Mouse (Mus musculus): ENCODE measurements around the gene Pcca.

Pcca gene

GRCm38 (mm10) chr14:122836221-122836620 is 302.1 kb downstream of the Pcca start:
- DNase-seq (ENCODE audit: low spot score) = no peak

DNA sequence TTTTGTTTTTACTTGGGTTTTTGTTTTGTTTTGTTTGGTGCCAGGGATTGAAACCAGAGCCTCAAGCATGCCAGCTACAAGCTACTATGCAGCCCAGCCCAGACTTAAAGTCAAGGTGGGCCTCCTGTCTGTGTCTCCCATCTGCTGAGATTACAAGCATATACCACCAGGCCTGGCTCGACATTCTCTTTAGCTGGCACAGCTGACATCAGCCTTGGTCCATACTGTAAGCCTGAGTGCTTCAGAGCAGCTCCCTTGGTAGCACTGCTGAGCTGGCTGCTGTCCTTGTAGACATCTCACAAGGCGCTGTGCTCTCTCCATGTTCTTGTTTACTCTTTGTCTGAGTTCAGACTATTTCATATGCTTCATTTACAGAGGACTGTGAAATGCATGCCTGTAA is 302.9 kb downstream of the Pcca start:
- DNase-seq (ENCODE audit: low spot score) = no peak

DNA sequence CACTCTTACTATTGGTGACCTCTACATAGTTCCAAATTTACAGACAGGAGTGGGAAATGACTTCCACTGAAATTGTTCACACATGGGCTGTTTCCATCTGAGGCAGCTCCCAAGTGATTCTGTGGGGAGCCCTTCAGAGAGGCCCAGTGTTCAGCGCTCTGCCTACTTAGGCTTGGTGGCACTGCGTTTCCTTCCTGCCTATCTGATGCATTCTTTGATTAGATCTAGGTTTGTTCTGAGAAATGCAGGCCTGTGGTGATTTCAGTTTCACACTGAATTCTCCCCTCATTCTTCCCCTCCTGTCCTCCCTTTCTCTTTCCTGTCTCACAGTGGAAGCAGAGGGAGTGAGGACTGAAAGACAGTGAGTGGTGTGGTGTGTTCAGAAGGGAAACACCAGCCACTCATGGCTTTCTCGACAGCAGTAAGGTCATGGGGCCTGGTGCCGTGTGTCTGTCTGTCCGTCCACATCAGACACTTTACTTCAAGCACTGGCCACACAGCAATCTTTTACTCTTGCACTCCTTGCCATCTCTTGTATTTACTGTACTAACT is 318.5 kb downstream of the Pcca start:
- no peak for DNase-seq (ENCODE audit: low spot score)

- no peak for DNase-seq (ENCODE audit: low spot score)
These were observed 325.7 kb downstream of the Pcca start for GRCm38 (mm10) chr14:122859792-122860191.

- DNase-seq (ENCODE audit: low spot score) = no peak
These were observed 328.5 kb downstream of the Pcca start for GRCm38 (mm10) chr14:122862623-122863022.

GRCm38 (mm10) chr14:122865462-122866129 is 331.5 kb downstream of the Pcca start:
- DNase-seq (ENCODE audit: low spot score) = no peak

DNA sequence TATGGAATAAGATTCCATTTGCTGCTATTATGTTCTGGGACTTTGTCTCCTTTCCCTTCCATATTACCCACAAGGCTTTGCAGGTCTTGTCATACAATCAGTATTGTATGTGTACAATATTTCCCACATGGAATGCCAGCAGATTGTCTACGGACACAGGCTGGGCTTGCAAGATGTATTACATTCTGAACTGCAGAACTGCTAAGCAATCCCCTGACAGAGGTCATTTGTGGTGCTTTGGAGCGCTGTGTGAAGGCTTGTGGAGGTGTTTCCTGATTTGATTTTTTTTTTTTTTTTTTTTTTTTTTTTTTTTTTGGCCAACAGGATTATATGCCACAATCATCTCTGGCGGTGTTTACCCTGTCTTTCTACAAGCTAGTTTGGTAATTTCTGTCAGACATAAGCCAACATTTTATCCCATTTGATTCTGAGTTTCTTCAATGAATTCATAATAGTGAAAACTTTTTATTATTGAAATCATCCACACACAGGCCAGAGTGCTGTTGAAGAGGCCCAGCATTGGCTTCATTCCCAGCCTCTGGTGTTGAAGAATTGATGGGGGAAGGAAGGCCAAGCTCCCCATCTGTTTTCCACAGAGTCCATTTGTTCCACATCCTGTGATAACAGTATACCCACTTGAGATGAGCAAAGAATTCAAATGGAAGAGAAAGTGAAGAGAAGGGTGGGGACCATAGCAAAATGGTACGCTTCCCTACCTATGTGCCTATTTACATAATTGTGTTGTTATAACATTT is 333.6 kb downstream of the Pcca start:
- no peak for DNase-seq (ENCODE audit: low spot score)

DNA sequence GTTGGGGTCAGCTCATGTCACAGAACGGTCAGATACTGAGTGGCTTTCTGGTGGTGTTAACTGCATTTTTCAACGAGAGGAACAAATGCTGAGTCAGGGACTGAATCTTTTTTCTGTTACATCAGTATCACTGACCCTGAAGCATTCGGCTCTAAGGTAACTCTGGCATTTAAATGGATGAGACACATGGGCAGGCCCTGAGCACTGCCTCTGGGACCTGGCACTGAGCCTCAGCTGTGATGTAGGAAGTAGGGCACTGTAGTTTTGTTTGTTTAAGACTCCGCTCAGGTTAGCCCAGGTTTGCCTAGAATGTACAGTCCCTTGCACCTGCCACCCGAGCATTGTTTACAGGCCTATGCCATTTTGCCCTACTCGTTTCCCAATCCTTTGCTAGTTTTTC is 335.7 kb downstream of the Pcca start:
- DNase-seq (ENCODE audit: low spot score) = no peak

- no peak for DNase-seq (ENCODE audit: low spot score)
These were observed 337.9 kb downstream of the Pcca start for GRCm38 (mm10) chr14:122871841-122872580.

DNA sequence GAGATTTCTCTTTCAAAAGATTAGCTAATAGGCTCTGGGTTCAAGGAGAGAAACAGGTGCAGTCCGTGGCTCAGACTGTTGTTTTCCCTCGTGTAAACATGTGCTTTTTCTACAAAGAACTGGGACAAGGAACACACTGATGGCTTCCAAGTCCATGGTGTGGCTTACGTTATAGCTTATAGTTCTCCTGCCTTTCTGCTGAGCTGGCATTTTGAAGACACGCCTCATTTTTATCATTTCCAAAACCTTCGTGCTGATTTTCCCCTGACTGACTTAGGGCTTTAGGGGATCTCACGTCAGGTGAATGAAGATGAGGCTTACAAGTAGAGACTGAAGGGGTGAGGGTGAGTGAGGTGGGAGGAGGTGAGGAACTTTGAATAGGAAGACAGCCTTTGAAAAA is 338.5 kb downstream of the Pcca start:
- DNase-seq (ENCODE audit: low spot score) = no peak

DNA sequence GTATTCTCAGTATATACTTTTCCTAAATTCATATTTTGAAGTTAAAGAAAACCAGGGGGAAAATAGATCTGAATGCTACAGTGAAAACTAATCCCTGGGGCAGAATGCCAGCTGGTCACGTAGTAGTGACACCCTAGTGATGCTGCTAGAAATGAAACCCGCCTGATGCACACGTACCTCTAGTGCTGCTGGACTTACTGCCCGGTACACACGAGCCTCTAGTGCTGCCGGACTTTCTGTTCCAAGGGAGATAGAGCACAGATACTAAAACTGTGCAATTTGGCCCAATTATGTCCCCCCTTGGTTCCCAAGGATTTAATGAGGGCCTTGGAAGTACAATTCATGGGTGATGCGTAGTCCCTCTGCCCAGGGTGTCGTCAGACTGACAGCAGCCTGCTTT is 340.9 kb downstream of the Pcca start:
- no peak for DNase-seq (ENCODE audit: low spot score)

DNA sequence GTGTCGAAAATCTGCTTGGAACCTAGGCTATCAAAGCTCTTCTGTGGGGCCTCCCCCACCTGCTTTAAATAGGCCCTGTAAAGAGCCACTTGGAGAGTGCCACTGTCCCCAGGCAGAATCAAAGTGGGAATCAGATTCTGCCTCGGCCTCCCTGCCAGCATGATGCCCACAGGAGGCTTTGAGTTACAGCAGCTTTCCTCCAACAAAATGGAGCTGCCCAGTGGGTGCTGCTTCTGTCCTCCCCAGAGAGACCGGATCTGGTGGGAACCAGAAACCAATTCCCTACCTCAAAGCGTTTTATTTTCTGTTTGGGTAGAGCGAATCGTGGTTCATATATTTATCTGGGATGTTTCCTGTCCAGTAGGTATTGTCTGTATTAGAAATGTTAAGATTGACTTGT is 341.5 kb downstream of the Pcca start:
- DNase-seq (ENCODE audit: low spot score) = no peak

GRCm38 (mm10) chr14:122876163-122876562 is 342.0 kb downstream of the Pcca start:
- DNase-seq (ENCODE audit: low spot score) = peak; percentile 88

DNA sequence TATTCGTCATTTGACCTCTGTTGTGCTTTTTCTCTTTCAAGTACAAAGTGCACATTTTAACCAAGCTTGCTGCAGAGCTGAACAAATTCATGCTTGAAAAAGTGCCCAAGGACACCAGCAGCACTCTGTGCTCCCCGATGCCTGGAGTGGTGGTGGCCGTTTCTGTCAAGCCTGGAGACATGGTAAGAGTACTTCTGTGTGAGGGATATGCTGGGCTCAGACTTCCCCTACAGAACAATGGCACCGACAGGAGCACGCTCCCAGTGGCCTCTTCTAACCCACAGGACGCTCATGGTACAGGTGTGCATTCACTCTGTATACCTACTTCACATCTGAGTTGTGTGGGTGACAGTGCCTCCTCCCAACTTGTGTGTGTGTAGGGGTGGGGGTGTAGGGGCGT is 342.6 kb downstream of the Pcca start:
- DNase-seq (ENCODE audit: low spot score) = no peak

GRCm38 (mm10) chr14:122877787-122878186 is 343.7 kb downstream of the Pcca start:
- no peak for DNase-seq (ENCODE audit: low spot score)

DNA sequence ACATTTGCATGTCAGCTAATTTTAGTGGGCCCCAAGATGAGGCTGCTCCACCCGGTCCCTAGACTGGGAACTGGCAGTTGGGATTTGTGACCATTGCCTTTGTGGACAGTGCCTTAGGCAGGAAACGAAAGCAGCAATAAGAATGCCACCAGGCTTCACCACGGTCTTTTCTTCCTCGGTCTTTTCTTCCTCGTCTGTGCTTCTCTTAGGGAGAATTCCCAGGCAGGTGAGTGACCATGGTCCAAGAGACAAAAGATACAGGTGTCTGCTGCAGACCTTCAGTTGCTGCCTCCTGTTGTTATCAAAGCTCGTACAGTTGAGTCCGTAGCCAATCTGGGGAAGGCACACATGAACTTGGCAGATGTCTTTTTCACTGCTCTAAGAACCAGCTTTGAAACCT is 346.2 kb downstream of the Pcca start:
- no peak for DNase-seq (ENCODE audit: low spot score)

DNA sequence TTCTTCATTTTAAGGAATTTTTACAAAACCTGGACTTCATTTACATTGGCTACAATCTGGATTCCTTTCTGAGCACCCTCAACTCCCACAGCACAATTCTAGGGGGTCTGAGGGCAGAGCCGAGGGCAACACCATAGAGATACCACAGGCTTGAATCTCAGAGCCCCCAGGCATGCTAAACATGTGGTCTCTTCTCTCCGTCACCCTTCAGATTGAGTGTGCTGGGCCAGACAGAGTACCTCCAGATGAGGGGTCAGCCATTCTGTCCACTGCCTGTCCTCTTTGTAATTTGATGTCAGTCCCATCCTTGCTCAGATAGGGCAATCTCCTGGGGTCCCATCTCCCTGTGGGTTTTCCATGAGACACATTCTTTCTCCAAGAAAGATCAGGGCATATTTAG is 347.6 kb downstream of the Pcca start:
- DNase-seq (ENCODE audit: low spot score) = no peak

DNA sequence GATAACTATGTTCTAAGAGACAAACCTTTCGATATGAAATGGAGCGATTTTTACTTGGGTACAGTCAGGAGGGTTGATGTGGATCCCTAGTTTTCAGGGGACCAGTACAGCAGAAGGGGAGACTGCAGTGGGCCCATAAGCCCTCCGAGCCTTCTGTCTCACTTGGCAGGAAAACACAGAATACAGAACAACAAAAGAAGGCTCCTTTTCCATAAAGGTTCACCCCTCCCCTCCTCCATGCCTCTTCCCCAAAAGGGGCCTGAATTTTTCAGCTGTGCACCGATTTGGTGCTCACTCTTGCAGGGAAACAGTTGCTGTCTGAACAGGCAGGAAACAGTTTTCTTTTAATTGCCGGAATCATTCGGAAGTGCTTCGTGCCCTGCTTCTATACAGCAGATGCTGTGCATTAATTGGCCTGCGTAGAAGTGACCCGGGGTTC is 348.1 kb downstream of the Pcca start:
- DNase-seq (ENCODE audit: low spot score) = no peak

GRCm38 (mm10) chr14:122882795-122883409 is 348.8 kb downstream of the Pcca start:
- no peak for DNase-seq (ENCODE audit: low spot score)

- no peak for DNase-seq (ENCODE audit: low spot score)
These were observed 349.3 kb downstream of the Pcca start for GRCm38 (mm10) chr14:122883410-122883806.

DNA sequence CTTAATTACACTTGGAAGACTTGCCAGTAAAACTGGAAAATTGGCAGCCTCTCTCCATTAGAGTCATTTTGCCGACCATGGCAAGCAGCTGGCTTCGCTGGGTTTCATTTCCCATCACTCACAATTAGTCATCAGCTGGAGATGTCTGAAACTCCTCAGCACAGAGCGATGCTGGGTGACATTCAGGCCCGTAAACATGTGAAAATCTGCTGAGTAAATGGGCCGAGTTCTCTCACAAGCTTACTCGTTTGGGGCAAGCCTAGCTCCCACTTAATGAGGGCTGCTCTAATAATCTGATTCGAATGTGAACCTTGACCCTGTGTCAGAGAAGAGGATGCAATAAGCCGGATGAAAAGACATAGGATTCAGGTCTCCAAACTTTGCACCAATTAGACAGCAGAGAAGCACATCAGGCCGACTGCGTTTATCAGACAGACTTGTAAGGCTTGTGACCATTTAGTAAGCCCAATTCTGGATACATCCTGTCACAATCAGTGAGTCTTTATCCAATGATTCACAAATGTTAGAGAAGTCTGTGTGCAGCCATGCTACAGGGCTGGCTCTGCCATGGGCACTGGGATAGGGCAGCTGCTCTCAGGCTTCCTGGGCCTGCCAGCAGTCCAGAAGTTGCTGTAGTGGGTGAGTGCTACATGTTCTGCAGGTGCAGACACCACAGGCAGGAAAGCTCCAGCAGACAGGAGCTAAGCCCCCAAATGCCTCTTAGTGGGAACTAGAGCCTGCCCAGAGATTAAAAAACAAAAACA is 349.9 kb downstream of the Pcca start:
- DNase-seq (ENCODE audit: low spot score) = peak; percentile 53

DNA sequence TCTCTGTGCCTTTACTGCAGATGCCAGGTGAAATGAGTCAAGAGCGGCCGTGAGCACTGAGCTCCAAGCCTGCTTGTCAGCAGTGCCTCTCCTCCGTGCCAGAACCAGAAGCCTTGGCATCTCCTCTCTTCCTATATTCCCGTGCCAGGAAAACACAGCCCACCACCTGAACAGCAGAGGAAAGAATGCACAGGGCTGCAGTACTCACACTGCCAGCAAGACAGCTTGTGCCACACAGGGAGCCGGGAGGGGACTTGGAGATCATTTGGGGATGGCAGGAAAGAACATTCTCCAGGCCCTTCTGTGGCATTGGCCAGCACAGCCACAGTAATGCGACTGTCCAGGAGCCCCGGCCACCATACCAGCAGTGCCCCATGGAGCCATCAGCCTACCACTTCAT is 351.8 kb downstream of the Pcca start:
- DNase-seq (ENCODE audit: low spot score) = peak; percentile 61
